Mouse (Mus musculus): Measurements from ENCODE around the gene Lgsn.

GRCm38 (mm10) chr1:31203771-31204170 is 27.6 kb downstream of the Lgsn start:
- TF ChIP-seq CTCF (IDR thresholded peaks at IDR 0.05; ENCODE audit: control insufficient read depth, insufficient read depth, insufficient read length) (no peak), USF1 (IDR thresholded peaks at IDR 0.05; ENCODE audit: low read depth) (no peak), MYOD1 (IDR thresholded peaks at IDR 0.05; ENCODE audit: control insufficient read depth, insufficient read length, low read depth) (no peak), MAX (IDR thresholded peaks at IDR 0.05) (no peak), MYOG (IDR thresholded peaks at IDR 0.05; ENCODE audit: control insufficient read depth, extremely low read depth, insufficient read length) (no peak), FOSL1 (IDR thresholded peaks at IDR 0.05; ENCODE audit: insufficient read depth, low read length, poor library complexity, severe bottlenecking) (no peak)

Measured in C2C12 (cell line).